Mouse (Mus musculus) megakaryocyte, embryonic 14.5 days (primary cell): Measurements from ENCODE around the gene Slc35c2.

Experiments
- FLI1 ChIP-seq: IDR thresholded peaks from 2 replicates; pipeline ENCODE4 v1.6.1; 2012; ENCODE audit warnings: low read length, inconsistent platforms, mixed read lengths
- GATA1 ChIP-seq: IDR thresholded peaks from 3 replicates; pipeline ENCODE4 v1.6.1; 2012; ENCODE audit warnings: mixed read lengths, low read length, inconsistent platforms, borderline replicate concordance

GRCm38 (mm10) chr2:165300424-165300823, 12.8 kb upstream of the Slc35c2 start:
- TF ChIP-seq GATA1 (no peak), FLI1 (no peak)
